Mouse (Mus musculus): ENCODE data around the gene Popdc3.

- TF ChIP-seq POLR2A (IDR thresholded peaks at IDR 0.05; ENCODE audit: borderline replicate concordance, control insufficient read depth, low read depth, low read length) (no peak), CTCF (IDR thresholded peaks at IDR 0.05; ENCODE audit: control insufficient read depth, insufficient read depth, low read length) (no peak)
Observed at GRCm38 (mm10) chr10:45276499-45276898, 98.6 kb downstream of the Popdc3 start.

All from bone marrow, adult 2 months (tissue).